Mouse (Mus musculus) hindbrain, embryonic 11.5 days (tissue): ENCODE data around the gene Ube2b. TPM values are rescaled to one million over a fixed set of nuclear protein-coding genes. Genes with fewer than 3 reads are reported as not detected.

Source experiments
- ATAC-seq: fragments of 200-750 bp; cut with Nextera tagmentation; 2 replicates; pipeline ENCODE4 v1.8.0; 2017; ENCODE audit warnings: mild to moderate bottlenecking, moderate TSS enrichment, moderate library complexity; ENCODE audit not compliant: low FRiP score
- DNase-seq: peaks from one replicate; pipeline ENCODE4 v3.0.0-alpha.2; 2015; ENCODE audit warnings: low spot score
- H3K27ac ChIP-seq: fragments of 300-500 bp; sonication (generic); 2 replicates; pipeline ENCODE4 v1.5.1; 2014; ENCODE audit warnings: mild to moderate bottlenecking, low read depth, low read length
- H3K27me3 ChIP-seq: fragments of 300-500 bp; sonication (generic); 2 replicates; pipeline ENCODE4 v1.6.1; 2014; ENCODE audit warnings: mild to moderate bottlenecking, low read length, moderate library complexity, mixed read lengths; ENCODE audit not compliant: control insufficient read depth, insufficient read depth
- H3K36me3 ChIP-seq: fragments of 300-500 bp; sonication (generic); 2 replicates; pipeline ENCODE4 v1.6.1; 2014; ENCODE audit warnings: mild to moderate bottlenecking, low read length, moderate library complexity, mixed read lengths; ENCODE audit not compliant: control insufficient read depth, insufficient read depth
- H3K4me1 ChIP-seq: fragments of 300-500 bp; sonication (generic); replicated peaks from 2 replicates; pipeline ENCODE4 v1.6.1; 2014; ENCODE audit warnings: low read length, mixed read lengths; ENCODE audit not compliant: control insufficient read depth, insufficient read depth
- H3K4me2 ChIP-seq: fragments of 300-500 bp; sonication (generic); replicated peaks from 2 replicates; pipeline ENCODE4 v1.6.1; 2014; ENCODE audit warnings: mild to moderate bottlenecking, low read depth, low read length
- H3K4me3 ChIP-seq: fragments of 300-500 bp; sonication (generic); 2 replicates; pipeline ENCODE4 v1.5.1; 2014; ENCODE audit warnings: low read depth, low read length
- H3K9ac ChIP-seq: fragments of 300-500 bp; sonication (generic); 2 replicates; pipeline ENCODE4 v1.6.1; 2014; ENCODE audit warnings: low read depth, low read length
- H3K9me3 ChIP-seq: fragments of 300-500 bp; sonication (generic); 2 replicates; pipeline ENCODE4 v1.6.1; 2016; ENCODE audit warnings: low read length; ENCODE audit not compliant: control insufficient read depth
- WGBS: fragments of 180-500 bp; shearing (Covaris S2); extraction: QIAGEN DNeasy Blood & Tissue Kit; methylation state at CpG from one replicate; pipeline ENCODE4 v1.1.7; 2014; 5-methylcytosine and 5-hydroxymethylcytosine counted together
- polyA plus RNA-seq: library from polyadenylated mRNA; unstranded; fragments of >200 nt; fragmentation: Nextera tagmentation; extraction: Ambion mirVana; gene quantifications from 2 replicates; pipeline ENCODE4 v1.2.1, GENCODE M21; 2014

Gene Ube2b
- polyA plus RNA-seq, 1 experiment from 2014 or later = 205 TPM

DNA sequence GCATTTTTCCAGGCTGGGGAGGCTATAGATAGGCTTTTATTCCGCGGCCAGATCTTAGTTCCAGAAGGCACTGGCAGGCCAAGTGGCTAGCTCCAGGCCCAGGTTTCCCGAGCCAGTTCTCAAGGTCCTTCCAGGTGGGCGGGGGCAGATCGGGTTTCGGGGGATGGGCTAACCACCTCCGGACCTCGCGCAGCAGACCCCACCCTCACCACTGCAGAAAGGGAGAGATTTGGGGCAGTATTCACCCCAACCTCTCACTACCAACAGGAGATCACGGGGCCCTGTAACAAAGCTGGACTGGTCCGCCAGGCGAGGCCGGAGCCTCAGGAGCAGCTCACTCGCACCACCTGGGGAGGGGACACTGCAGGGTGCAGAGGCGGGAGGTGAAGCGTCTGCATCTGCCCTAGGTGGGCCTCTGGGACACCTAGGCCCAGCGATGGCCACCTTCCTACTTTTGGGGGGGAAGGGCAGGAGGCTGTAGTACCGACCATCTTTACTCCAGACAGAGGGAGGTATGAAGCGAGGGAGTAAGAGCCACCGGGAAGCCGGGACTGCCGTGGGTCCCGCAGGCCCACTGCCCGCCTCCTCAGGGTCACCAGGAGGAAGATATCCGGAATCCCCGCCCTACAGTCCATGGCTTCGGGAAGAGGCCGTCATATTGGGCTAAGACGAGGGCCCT, 812 bp downstream of the Ube2b start:
- Histone ChIP-seq H3K4me2 (peak overlapping the region; percentile 78), H3K4me1 (0 out of 2 replicates have a peak, but pooled peaks cover 3% of the 10 kb centered on the region), H3K27me3 (no peaks in the 10 kb centered on the region), H3K36me3 (0 out of 2 replicates have a peak, but pooled peaks cover 12% of the 10 kb centered on the region), H3K4me3 (peak overlapping the region; percentile 99), H3K27ac (peak overlapping the region; percentile 93), H3K9me3 (no peaks in the 10 kb centered on the region), H3K9ac (peak overlapping the region; percentile 96)
- DNase-seq (peak; percentile 60), ATAC-seq (peak; percentile 32)
- under 1% methylated on average over 29 of the region's 29 CpGs for WGBS

DNA sequence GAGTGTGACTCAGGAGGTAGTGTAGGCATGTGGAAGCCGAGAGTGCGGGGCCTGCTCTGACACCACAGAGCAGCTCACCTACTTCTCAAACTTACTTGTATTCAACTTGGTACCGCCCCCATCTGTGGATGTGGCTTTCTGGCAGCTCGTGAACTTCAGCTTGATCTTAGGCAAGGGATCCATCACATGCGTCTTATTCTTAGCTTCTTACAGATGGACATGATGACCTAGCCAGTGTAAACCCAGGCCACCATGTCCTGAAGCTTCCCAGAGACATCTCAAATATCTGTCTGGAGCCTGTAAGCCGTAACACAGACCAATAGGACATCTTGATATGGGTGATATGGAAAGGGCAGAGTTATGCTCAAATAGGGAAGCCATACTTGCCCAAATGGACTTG, 28.9 kb downstream of the Ube2b start:
- ATAC-seq = no peak
- Histone ChIP-seq H3K9me3 (no peaks in the 10 kb centered on the region), H3K27me3 (no peaks in the 10 kb centered on the region), H3K4me1 (no peaks in the 10 kb centered on the region), H3K27ac (no peak overlapping the region), H3K4me3 (no peak overlapping the region), H3K4me2 (no peak overlapping the region), H3K36me3 (peaks cover 6% of the 10 kb centered on the region; the same call in 1 of the 2 replicates), H3K9ac (no peak overlapping the region)
- 95% methylated on average over 6 of the region's 6 CpGs for WGBS
- DNase-seq = no peak

DNA sequence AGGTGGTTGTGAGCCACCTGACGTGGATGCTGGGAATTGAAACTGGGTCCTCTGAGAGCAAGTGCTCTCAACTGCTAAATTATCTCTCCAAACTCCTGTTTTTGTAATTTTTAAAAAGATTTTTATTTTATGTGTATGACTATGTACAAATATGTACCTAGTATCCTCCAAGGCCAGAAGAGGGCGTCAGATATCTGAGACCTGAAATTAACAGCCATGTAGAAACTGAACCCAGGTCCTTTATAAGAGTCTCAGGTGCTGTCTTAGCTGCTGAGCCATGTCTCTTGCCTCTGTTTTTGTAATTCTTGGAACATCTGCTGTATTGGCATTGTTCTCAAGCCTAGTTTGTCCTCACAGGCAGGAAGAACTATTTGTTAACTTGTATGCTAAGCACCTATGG, 31.1 kb downstream of the Ube2b start:
- Histone ChIP-seq H3K36me3 (peaks cover 6% of the 10 kb centered on the region; the same call in 1 of the 2 replicates), H3K4me1 (no peaks in the 10 kb centered on the region), H3K27me3 (no peaks in the 10 kb centered on the region), H3K4me3 (no peak overlapping the region), H3K9ac (no peak overlapping the region), H3K4me2 (no peak overlapping the region), H3K27ac (no peak overlapping the region), H3K9me3 (no peaks in the 10 kb centered on the region)
- WGBS = 90% methylated on average over 2 of the region's 2 CpGs
- ATAC-seq (no peak), DNase-seq (no peak)

DNA sequence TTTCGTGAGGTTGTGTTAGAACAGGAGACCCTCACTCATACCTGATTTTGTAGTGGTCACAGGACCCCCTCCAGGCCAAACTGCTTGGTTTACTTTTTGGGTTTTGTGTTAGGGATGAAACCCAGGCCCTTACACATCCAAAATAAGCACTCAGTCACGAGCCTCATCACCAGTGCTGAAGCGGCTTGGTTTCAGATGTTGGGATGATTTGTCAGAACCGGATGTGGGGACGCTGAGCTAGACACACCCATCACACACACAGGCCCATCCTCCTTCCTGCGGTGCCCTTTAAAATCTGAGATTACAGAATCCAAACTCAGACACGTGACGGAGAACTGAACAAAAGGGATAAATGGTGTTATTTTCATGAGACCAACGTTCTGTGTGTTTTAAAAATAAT, 31.7 kb downstream of the Ube2b start:
- Histone ChIP-seq H3K27me3 (no peaks in the 10 kb centered on the region), H3K27ac (no peak overlapping the region), H3K9me3 (no peaks in the 10 kb centered on the region), H3K4me1 (no peaks in the 10 kb centered on the region), H3K9ac (no peak overlapping the region), H3K4me2 (no peak overlapping the region), H3K36me3 (peaks cover 6% of the 10 kb centered on the region; the same call in 1 of the 2 replicates), H3K4me3 (no peak overlapping the region)
- no peak for DNase-seq
- WGBS = 94% methylated on average over 9 of the region's 9 CpGs
- ATAC-seq = no peak

DNA sequence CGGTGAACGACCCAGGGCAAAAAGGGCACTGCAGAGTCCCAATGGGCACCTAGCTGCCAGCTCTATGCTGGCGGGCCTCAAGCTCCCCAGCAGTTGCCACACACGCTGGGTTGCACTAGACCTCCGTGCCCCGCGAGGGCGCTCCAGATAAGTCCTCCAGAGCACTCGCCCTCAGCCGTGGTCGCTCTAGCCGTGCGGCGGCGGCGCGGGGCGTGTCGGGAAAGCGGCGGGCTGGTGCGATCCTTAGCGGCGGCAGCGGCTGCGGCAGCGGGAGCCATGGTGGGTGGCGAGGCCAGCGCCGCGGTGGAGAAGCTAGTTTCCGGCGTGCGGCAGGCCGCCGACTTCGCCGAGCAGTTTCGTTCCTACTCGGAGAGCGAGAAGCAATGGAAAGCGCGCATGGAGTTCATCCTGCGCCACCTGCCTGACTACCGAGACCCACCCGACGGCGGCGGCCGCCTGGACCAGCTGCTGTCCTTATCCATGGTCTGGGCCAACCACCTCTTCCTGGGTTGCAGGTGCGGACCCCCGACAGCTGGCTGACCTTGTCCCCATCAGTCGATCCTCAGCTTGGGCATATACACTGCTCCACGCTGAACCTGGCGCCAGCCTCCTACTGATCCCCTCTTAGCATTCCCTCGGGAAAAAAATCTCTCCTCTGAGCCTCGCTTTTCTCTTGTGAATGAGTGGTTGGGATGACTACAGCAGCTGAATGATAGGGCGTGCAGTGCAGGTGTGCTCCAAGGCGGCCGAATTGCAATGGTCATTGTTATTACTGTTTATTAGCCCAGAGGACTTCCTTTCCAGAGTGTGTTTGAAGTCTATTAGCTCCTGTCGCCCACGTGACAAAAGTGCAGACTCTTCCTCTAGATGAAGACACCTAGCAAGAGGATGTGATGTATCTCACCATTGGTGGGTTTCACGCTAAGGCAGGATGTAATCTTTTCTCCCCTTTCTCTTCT, 32.8 kb downstream of the Ube2b start, which contains the start of gene Cdkn2aipnl:
Cdkn2aipnl (plus strand) TSS at position 219 of the 959 bp plus-strand sequence.
- Histone ChIP-seq H3K9me3 (no peaks in the 10 kb centered on the region), H3K4me1 (no peaks in the 10 kb centered on the region), H3K27ac (peak within 1 kb of the TSS; percentile 53; the same call in 1 of the 2 replicates), H3K4me2 (peak within 1 kb of the TSS; percentile 89), H3K9ac (peak within 1 kb of the TSS; percentile 87), H3K36me3 (peaks cover 6% of the 10 kb centered on the region; the same call in 1 of the 2 replicates), H3K27me3 (no peaks in the 10 kb centered on the region), H3K4me3 (peak within 1 kb of the TSS; percentile 74)
- ATAC-seq (peak; percentile 90), DNase-seq (peak; percentile 99)
- whole genome bisulfite sequencing = 3% methylated on average over 62 of the region's 63 CpGs

DNA sequence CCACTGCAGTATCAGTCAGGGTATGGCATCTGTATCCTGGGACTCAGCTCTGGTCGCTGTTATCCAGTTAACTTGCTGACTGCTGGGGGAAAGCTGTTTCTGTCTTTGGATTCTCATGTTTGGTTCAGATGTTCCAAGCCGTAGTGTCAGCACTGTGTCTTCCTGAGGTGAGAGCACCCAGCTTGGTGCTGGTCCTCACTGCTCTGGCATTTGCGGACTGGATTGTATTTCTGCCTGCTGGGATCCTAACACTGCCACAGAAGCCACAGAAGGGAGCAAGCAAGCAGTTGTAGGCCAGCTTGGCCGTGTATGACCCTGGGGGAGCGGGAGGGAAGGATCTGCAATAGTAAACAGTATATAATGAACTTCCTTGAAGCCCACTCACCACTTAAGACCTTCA, 33.9 kb downstream of the Ube2b start:
- Histone ChIP-seq H3K9me3 (no peaks in the 10 kb centered on the region), H3K27ac (no peak overlapping the region), H3K4me2 (no peak overlapping the region), H3K4me1 (no peaks in the 10 kb centered on the region), H3K9ac (no peak overlapping the region), H3K27me3 (no peaks in the 10 kb centered on the region), H3K36me3 (peaks cover 2% of the 10 kb centered on the region; the same call in 1 of the 2 replicates), H3K4me3 (no peak overlapping the region)
- DNase-seq = no peak
- 82% methylated on average over 5 of the region's 5 CpGs for WGBS
- ATAC-seq = no peak

DNA sequence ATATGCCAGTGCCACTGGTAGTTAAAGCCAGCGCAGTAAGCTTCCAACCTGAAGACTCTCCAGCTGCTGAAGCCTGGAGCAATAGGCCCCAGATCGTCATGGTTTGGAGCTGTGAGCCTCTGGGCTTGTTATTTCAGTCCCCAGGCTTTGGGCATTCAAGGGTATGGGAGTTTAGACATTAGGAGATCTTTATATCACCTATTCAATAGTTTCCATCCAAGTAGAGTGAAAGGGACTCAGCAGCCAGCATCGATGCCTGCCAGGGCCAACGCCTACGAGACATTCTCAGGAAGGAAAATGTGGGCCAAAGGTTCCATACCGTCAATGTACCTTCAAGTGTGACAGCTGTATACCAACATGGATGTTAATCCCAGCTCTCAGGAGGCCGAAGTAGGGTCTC, 38.3 kb downstream of the Ube2b start:
- DNase-seq (no peak), ATAC-seq (no peak)
- no peaks in the 10 kb centered on the region for H3K4me1 ChIP-seq
- H3K4me3 ChIP-seq = no peak overlapping the region
- H3K36me3 ChIP-seq = no peaks in the 10 kb centered on the region
- no peaks in the 10 kb centered on the region for H3K9me3 ChIP-seq
- H3K9ac ChIP-seq = no peak overlapping the region
- no peak overlapping the region for H3K27ac ChIP-seq
- WGBS = 93% methylated on average over 7 of the region's 7 CpGs
- no peaks in the 10 kb centered on the region for H3K27me3 ChIP-seq
- no peak overlapping the region for H3K4me2 ChIP-seq

DNA sequence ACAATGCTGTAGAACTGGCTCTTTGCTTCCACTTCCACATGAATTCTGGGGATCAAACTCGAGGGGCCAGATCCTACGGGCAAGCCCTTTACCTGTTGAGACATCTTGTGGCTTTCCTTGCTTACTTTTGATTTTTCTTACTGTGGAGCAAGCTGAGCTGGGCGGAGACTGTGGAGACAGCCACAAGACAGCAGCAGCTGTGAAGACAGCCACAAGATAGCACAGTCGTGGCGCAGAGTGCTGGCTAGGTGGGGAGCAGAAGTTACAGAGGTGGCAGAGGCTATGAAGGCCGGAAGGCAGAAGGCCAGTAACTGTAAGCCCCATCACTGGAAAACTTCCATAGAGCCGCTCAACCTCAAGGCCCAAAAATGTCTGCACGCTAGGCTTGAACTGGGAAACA, 38.8 kb downstream of the Ube2b start:
- ATAC-seq (no peak), DNase-seq (no peak)
- no peak overlapping the region for H3K27ac ChIP-seq
- no peak overlapping the region for H3K4me2 ChIP-seq
- H3K9me3 ChIP-seq = no peaks in the 10 kb centered on the region
- H3K4me3 ChIP-seq = no peak overlapping the region
- WGBS = 83% methylated on average over 8 of the region's 8 CpGs
- no peaks in the 10 kb centered on the region for H3K4me1 ChIP-seq
- H3K27me3 ChIP-seq = no peaks in the 10 kb centered on the region
- H3K36me3 ChIP-seq = no peaks in the 10 kb centered on the region
- no peak overlapping the region for H3K9ac ChIP-seq
